Mouse (Mus musculus) retina, postnatal 1 day (tissue): ENCODE data around the gene Skap2.

Experiments
- DNase-seq: peaks from one replicate; pipeline ENCODE4 v3.0.0-alpha.2; 2012

The Skap2 gene

DNA sequence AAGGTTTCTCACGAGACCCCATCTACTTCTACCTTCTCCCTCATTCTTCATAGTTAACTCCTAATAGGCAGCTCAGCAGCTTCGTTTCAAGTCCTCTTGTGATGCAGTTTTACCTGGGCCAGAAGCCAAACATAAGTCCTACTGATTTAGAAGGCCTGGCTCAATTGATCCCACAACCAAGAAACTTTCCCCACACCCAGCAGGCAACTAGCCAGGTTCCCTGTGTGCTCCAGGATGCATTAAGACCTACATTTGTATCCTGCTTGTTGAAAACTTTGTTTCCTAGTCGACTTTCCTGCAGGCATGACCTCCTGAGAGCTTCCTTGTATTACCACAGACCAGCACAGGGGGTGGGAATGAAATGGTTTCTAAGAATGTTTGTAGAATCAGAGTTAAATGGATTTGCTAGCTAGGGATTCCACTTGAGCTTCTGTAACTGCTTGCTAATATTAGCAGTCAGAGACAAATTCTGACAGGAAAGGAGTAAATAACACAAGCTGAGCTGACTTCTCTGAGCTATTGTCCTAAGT is 125.4 kb downstream of the Skap2 start:
- no peak for DNase-seq

GRCm38 (mm10) chr6:51882880-51883274 is 129.5 kb downstream of the Skap2 start:
- DNase-seq, result no peak

GRCm38 (mm10) chr6:51882266-51882879 is 130.0 kb downstream of the Skap2 start:
- DNase-seq, result no peak

DNA sequence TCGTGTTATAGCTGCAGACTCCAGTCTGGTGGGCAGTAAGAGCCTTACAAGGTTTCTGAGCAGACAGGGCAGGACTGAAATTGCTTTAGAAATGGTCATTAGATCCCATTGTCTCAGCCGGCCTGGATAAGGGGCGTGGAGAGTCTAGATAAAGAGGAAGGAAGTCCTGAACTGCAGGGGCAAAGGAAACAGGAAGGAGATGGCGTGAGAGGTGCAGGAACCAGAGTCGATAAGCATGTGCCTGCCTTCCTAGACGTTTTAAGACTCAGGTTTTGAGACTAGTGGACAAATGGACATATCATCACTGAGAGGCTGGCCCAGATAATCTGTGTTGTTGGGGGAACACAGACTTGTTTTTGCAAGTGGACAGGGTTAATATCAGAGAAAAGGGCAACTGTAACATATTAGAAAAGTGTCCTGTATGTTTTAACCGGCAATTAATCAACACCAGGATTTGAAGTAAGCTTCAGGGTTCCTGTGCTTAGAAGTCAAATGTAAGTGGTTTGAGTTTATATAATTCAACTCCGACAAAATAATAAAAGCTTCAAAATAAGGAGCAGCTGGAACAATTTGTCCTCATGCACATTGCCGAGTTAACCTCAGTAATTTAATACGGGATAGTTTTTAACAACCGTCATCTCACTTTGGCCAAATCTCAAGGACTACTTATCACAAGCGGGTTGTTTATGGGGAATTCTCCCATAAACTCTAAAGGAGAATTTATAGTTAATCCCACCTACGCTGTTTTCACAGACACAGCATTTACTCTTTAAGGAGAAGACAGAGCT is 131.0 kb downstream of the Skap2 start:
- no peak for DNase-seq

- DNase-seq, result no peak
Observed at GRCm38 (mm10) chr6:51880778-51881177, 131.6 kb downstream of the Skap2 start.

GRCm38 (mm10) chr6:51878551-51878950 is 133.8 kb downstream of the Skap2 start:
- no peak for DNase-seq

GRCm38 (mm10) chr6:51876841-51877553 is 135.4 kb downstream of the Skap2 start:
- no peak for DNase-seq

DNA sequence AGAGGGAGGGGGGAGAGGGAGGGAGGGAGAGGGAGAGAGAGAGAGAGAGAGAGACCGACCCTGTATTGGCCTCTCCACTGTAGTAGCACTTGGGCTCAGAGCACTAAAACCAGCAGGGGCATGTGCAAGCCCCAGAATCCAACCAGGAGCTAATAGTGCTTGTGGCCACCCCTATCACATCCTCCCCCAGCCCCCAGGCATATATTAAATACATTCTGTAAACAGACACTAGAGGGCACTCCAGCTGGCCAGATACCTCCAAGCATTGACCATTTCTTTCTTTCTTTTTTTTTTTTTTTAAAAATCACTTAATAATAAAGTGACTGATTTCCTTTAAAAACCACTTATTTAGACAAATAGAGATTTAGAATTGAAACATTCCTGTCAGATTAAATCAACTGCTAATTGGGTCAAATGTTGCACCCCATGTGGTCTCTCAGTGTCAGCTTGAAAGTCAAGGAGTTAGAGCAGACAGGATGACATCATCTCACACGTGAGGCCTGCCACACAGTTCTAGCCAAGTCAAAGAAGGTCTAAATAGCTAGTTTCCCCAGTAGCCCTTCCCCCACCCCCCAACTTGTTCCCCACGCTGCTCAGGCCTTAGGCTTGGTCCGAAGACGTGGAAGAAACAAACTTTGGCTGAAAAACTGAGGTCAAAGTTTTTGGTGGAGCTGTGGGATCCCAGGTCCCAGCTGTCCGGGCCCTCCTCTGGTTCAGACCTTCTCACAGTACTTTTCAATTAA is 136.3 kb downstream of the Skap2 start:
- DNase-seq, result peak; percentile 64

- DNase-seq, result no peak
Observed at GRCm38 (mm10) chr6:51874035-51874434, 138.3 kb downstream of the Skap2 start.

DNA sequence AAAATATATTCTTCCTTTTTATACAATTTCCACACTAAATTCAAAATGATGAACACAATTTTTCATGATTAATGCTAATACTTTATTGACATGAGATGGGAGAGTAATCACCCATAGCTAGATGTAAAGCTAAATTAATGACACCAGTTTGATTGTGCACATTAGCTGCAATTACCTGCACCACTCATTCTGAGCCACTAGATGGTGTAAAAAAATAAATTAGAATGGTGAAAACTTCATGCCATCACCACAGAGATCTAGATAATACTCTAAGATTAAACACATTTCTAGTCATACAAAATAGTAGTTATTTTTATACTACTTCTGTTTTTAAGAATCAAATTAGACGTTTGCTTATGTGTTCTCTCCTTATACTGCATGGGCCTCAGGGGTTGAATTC is 141.2 kb downstream of the Skap2 start:
- no peak for DNase-seq

GRCm38 (mm10) chr6:51870294-51870693 is 142.1 kb downstream of the Skap2 start:
- no peak for DNase-seq

GRCm38 (mm10) chr6:51866596-51866995 is 145.8 kb downstream of the Skap2 start:
- DNase-seq, result no peak

DNA sequence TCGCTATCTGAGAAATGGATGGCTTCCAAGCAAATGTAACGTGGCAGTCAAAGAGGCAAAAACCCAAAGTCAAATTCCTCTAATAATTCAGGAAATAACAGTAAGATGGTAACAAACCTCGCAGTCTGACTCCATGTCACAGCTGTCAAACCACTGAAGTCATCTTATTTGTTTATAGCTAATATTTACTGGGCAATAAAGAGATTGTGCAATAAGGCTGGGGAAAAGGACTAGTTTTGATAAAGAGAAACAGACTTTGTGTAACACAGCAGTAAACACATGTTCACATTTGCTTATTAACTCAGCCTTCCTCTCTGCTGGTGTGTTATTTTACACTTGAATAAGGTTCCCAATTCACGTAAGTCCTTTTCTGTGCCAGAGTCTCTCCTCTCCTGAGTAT is 148.8 kb downstream of the Skap2 start:
- DNase-seq, result no peak

- no peak for DNase-seq
Observed at GRCm38 (mm10) chr6:51860300-51860699, 152.0 kb downstream of the Skap2 start.

DNA sequence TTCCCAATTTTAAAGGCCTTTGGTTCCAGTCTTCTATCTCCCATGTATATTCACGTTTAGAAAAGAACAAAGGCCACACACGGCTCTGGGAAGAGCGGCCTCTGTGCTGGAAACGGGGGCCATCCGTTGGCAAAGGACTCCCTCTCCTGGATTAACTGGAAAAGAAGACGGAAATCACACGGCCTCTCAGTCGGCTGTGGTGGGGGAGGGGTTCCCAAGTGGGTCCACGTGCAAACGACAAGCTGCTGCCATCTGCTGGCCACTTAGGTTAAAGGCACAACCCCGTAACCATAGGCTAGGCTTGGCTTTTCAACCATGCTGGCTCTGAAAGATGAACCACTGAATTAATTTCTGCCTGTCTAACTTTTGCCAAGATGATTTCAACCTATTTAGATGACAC is 154.5 kb downstream of the Skap2 start:
- DNase-seq, result peak; percentile 97

GRCm38 (mm10) chr6:51853291-51853690 is 159.1 kb downstream of the Skap2 start:
- DNase-seq, result no peak

DNA sequence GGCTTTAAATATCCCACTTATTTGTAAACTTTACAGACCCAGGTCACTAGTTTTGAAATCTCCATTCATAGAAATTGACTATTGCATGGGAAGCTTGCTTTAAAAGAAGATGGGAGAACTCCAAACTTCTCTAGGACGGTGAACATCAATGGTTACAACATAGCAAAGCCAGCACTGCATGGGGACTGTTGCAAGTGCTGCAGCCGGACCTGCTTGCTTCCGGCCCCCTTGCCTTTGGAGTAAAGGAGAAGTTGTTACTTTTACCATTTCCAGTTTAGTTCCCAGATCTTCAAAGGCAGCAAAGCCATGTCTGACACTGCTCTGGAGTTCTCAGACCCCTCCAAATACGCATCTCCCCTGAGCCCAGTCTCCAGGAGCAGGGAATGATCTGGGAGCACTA is 159.7 kb downstream of the Skap2 start:
- no peak for DNase-seq

GRCm38 (mm10) chr6:51851544-51851943 is 160.8 kb downstream of the Skap2 start:
- DNase-seq, result no peak

GRCm38 (mm10) chr6:51850030-51850817 is 162.1 kb downstream of the Skap2 start:
- DNase-seq, result no peak

GRCm38 (mm10) chr6:51849561-51849960 is 162.8 kb downstream of the Skap2 start:
- peak; percentile 51 for DNase-seq

- no peak for DNase-seq
Observed at GRCm38 (mm10) chr6:51844106-51844505, 168.2 kb downstream of the Skap2 start.

DNA sequence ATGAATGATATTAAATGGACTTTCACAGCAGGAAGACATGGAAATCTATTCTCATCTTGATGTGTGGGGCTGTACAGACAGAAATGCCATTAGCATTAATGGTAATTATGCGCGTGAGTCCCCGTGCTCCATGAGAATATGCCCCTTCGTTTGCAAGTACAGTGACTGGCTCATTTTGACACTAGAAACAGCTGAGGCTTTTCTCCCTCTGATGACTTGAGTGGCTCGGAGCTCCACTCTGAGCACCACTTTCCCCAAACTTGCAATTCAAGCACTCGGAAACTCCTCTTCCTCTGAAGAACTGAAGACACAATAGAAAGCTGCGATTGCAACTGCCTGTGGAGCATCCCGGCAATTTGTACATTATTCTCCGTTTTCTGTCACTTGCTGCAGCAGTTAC is 169.3 kb downstream of the Skap2 start:
- no peak for DNase-seq
